Mouse (Mus musculus) MEL (cell line): Measurements from ENCODE around the gene Zzef1. TPM values are rescaled to one million over a fixed set of nuclear protein-coding genes. Genes with fewer than 3 reads are reported as not detected.

Experiments
- DNase-seq: peaks from one replicate; pipeline ENCODE4 v3.0.0; 2011; ENCODE audit warnings: low read depth, low spot score
- H3K27ac ChIP-seq: 2 replicates; pipeline ENCODE4 v1.5.1; 2012; ENCODE audit warnings: low read depth, mild to moderate bottlenecking, control low read depth, low read length, moderate library complexity; ENCODE audit not compliant: control insufficient read depth
- H3K27me3 ChIP-seq, 2 experiments: fragments of 150-350 bp in 1 of 2; sonication (generic) in 1 of 2; 2 replicates each; pipeline ENCODE4 v1.6.1; 2012; ENCODE audit warnings: low read length in 2 of 2, mild to moderate bottlenecking in 2 of 2, improper control_type of control experiment in 1 of 2, moderate library complexity in 1 of 2; ENCODE audit not compliant: insufficient read depth in 2 of 2, control insufficient read depth in 1 of 2
- H3K36me3 ChIP-seq, 2 experiments: 2 replicates each; pipeline ENCODE4 v1.6.1; 2012 to 2014; ENCODE audit warnings: low read length in 2 of 2, improper control_type of control experiment in 1 of 2, inconsistent platforms in 1 of 2, mild to moderate bottlenecking in 1 of 2; ENCODE audit not compliant: insufficient read depth in 2 of 2, control insufficient read depth in 1 of 2
- H3K4me1 ChIP-seq, 2 experiments: fragments of 150-350 bp in 1 of 2; sonication (generic) in 1 of 2; 2 replicates each; pipeline ENCODE4 v1.6.1; 2012; ENCODE audit warnings: low read length in 2 of 2, improper control_type of control experiment in 1 of 2, mild to moderate bottlenecking in 1 of 2; ENCODE audit not compliant: insufficient read depth in 2 of 2, control insufficient read depth in 1 of 2
- H3K4me3 ChIP-seq, 2 experiments: fragments of 150-350 bp in 1 of 2; sonication (generic) in 1 of 2; 2 replicates each; pipeline ENCODE4 v1.5.1; 2012; ENCODE audit warnings: low read depth in 2 of 2, low read length in 2 of 2, mild to moderate bottlenecking in 2 of 2, moderate library complexity in 2 of 2, control low read depth in 1 of 2, improper control_type of control experiment in 1 of 2; ENCODE audit not compliant: control insufficient read depth in 1 of 2, insufficient read depth in 1 of 2
- H3K79me2 ChIP-seq: 2 replicates; pipeline ENCODE4 v1.6.1; 2012; ENCODE audit warnings: mild to moderate bottlenecking, low read length, moderate library complexity; ENCODE audit not compliant: control insufficient read depth, poor library complexity, insufficient read depth
- H3K9ac ChIP-seq: 2 replicates; pipeline ENCODE4 v1.6.1; 2012; ENCODE audit warnings: low read depth, mild to moderate bottlenecking, control low read depth, low read length, moderate library complexity; ENCODE audit not compliant: control insufficient read depth, poor library complexity, severe bottlenecking
- H3K9me3 ChIP-seq: fragments of 150-350 bp; sonication (generic); replicated peaks from 2 replicates; pipeline ENCODE4 v1.6.1; 2012; ENCODE audit warnings: mild to moderate bottlenecking, low read length, improper control_type of control experiment, moderate library complexity; ENCODE audit not compliant: insufficient read depth
- CHD1 ChIP-seq: IDR thresholded peaks from 2 replicates; pipeline ENCODE4 v1.6.1; 2012; ENCODE audit warnings: low read depth, mild to moderate bottlenecking, inconsistent platforms, low read length, improper control_type of control experiment
- CHD2 ChIP-seq: IDR thresholded peaks from 2 replicates; pipeline ENCODE4 v1.6.1; 2011; ENCODE audit warnings: low read length, improper control_type of control experiment
- CTCF ChIP-seq, 3 experiments: IDR thresholded peaks in 2 of 3; conservative IDR thresholded peaks in 1 of 3; 2 replicates each; pipeline ENCODE4 v1.5.1; 2011 to 2012; ENCODE audit warnings: low read length in 3 of 3, low read depth in 2 of 3, mild to moderate bottlenecking in 2 of 3, improper control_type of control experiment in 1 of 3, inconsistent platforms in 1 of 3, mixed read lengths in 1 of 3, moderate library complexity in 1 of 3; ENCODE audit not compliant: control insufficient read depth in 1 of 3, insufficient read depth in 1 of 3, poor library complexity in 1 of 3, severe bottlenecking in 1 of 3
- E2F4 ChIP-seq: IDR thresholded peaks from 2 replicates; pipeline ENCODE4 v1.6.1; 2011; ENCODE audit warnings: low read depth, low read length, improper control_type of control experiment, borderline replicate concordance
- ELF1 ChIP-seq: IDR thresholded peaks from 2 replicates; pipeline ENCODE4 v1.6.1; 2014; ENCODE audit warnings: low read depth, mild to moderate bottlenecking, inconsistent platforms, low read length, improper control_type of control experiment, moderate library complexity
- EP300 ChIP-seq, 2 experiments: IDR thresholded peaks; 2 replicates each; pipeline ENCODE4 v1.6.1; 2011; ENCODE audit warnings: improper control_type of control experiment in 2 of 2, low read length in 2 of 2, low read depth in 1 of 2, mild to moderate bottlenecking in 1 of 2
- ETS1 ChIP-seq: IDR thresholded peaks from 2 replicates; pipeline ENCODE4 v1.6.1; 2012; ENCODE audit warnings: low read depth, mild to moderate bottlenecking, inconsistent platforms, low read length, improper control_type of control experiment, moderate library complexity
- GATA1 ChIP-seq: IDR thresholded peaks from 2 replicates; pipeline ENCODE4 v1.6.1; 2011; ENCODE audit warnings: low read depth, low read length, improper control_type of control experiment
- HCFC1 ChIP-seq: IDR thresholded peaks from 2 replicates; pipeline ENCODE4 v1.6.1; 2012; ENCODE audit warnings: low read depth, mild to moderate bottlenecking, inconsistent platforms, low read length, improper control_type of control experiment, moderate library complexity
- JUND ChIP-seq: IDR thresholded peaks from 2 replicates; pipeline ENCODE4 v1.6.1; 2011; ENCODE audit warnings: low read depth, mild to moderate bottlenecking, improper control_type of control experiment, low read length
- KAT2A ChIP-seq: conservative IDR thresholded peaks from 2 replicates; pipeline ENCODE4 v1.6.1; 2012; ENCODE audit warnings: low read depth, low read length, improper control_type of control experiment, inconsistent platforms
- MAFK ChIP-seq: IDR thresholded peaks from 2 replicates; pipeline ENCODE4 v1.6.1; 2011; ENCODE audit warnings: low read depth, mild to moderate bottlenecking, low read length, improper control_type of control experiment, borderline replicate concordance
- MAX ChIP-seq: IDR thresholded peaks from 2 replicates; pipeline ENCODE4 v1.6.1; 2011; ENCODE audit warnings: low read length, improper control_type of control experiment
- MAZ ChIP-seq: IDR thresholded peaks from 2 replicates; pipeline ENCODE4 v1.6.1; 2012; ENCODE audit warnings: low read depth, mild to moderate bottlenecking, inconsistent platforms, low read length, improper control_type of control experiment
- MEF2A ChIP-seq: IDR thresholded peaks from 2 replicates; pipeline ENCODE4 v1.6.1; 2014; ENCODE audit warnings: low read depth, mild to moderate bottlenecking, inconsistent platforms, low read length, improper control_type of control experiment; ENCODE audit not compliant: poor library complexity, insufficient replicate concordance, severe bottlenecking; ENCODE audit errors: extremely low read depth
- MXI1 ChIP-seq: IDR thresholded peaks from 2 replicates; pipeline ENCODE4 v1.6.1; 2011; ENCODE audit warnings: mild to moderate bottlenecking, low read depth, low read length, improper control_type of control experiment
- MYB ChIP-seq: IDR thresholded peaks from 2 replicates; pipeline ENCODE4 v1.6.1; 2011; ENCODE audit warnings: mild to moderate bottlenecking, low read depth, low read length, improper control_type of control experiment
- MYC ChIP-seq: IDR thresholded peaks from 2 replicates; pipeline ENCODE4 v1.6.1; 2011; ENCODE audit warnings: low read depth, mild to moderate bottlenecking, low read length, improper control_type of control experiment, moderate library complexity
- NRF1 ChIP-seq: IDR thresholded peaks from 2 replicates; pipeline ENCODE4 v1.6.1; 2014; ENCODE audit warnings: low read depth, mild to moderate bottlenecking, inconsistent platforms, low read length, improper control_type of control experiment, moderate library complexity; ENCODE audit not compliant: poor library complexity, insufficient read depth, severe bottlenecking
- POLR2AphosphoS5 ChIP-seq: IDR thresholded peaks from 2 replicates; pipeline ENCODE4 v1.6.1; 2012; ENCODE audit warnings: low read depth, borderline replicate concordance, mild to moderate bottlenecking, inconsistent platforms, low read length, moderate library complexity, mixed read lengths
- RAD21 ChIP-seq: IDR thresholded peaks from 2 replicates; pipeline ENCODE4 v1.6.1; 2011; ENCODE audit warnings: mild to moderate bottlenecking, low read depth, low read length, improper control_type of control experiment
- RCOR1 ChIP-seq: IDR thresholded peaks from 2 replicates; pipeline ENCODE4 v1.6.1; 2012; ENCODE audit warnings: low read depth, mild to moderate bottlenecking, inconsistent platforms, low read length, improper control_type of control experiment
- SIN3A ChIP-seq: IDR thresholded peaks from 2 replicates; pipeline ENCODE4 v1.6.1; 2012; ENCODE audit warnings: low read length, improper control_type of control experiment, inconsistent platforms
- TBP ChIP-seq: IDR thresholded peaks from 2 replicates; pipeline ENCODE4 v1.8.0; 2011; ENCODE audit warnings: low read depth, low read length, improper control_type of control experiment
- TCF12 ChIP-seq: IDR thresholded peaks from 2 replicates; pipeline ENCODE4 v1.6.1; 2014; ENCODE audit warnings: low read depth, mild to moderate bottlenecking, inconsistent platforms, low read length, improper control_type of control experiment, moderate library complexity
- UBTF ChIP-seq: IDR thresholded peaks from 2 replicates; pipeline ENCODE4 v1.6.1; 2012; ENCODE audit warnings: low read depth, mild to moderate bottlenecking, inconsistent platforms, low read length, improper control_type of control experiment, moderate library complexity, borderline replicate concordance; ENCODE audit not compliant: insufficient read depth
- ZC3H11A ChIP-seq: IDR thresholded peaks from 2 replicates; pipeline ENCODE4 v1.6.1; 2012; ENCODE audit warnings: low read depth, mild to moderate bottlenecking, inconsistent platforms, low read length, improper control_type of control experiment
- ZKSCAN1 ChIP-seq: IDR thresholded peaks from 2 replicates; pipeline ENCODE4 v1.6.1; 2012; ENCODE audit warnings: low read depth, mild to moderate bottlenecking, inconsistent platforms, low read length, improper control_type of control experiment, moderate library complexity
- ZNF384 ChIP-seq: IDR thresholded peaks from 2 replicates; pipeline ENCODE4 v1.6.1; 2012; ENCODE audit warnings: low read depth, mild to moderate bottlenecking, inconsistent platforms, low read length, improper control_type of control experiment
- polyA plus RNA-seq, 2 experiments: library from polyadenylated mRNA; stranded (reverse) in 1 of 2; unstranded in 1 of 2; fragments of >175 nt in 1 of 2; fragments of >200 nt in 1 of 2; gene quantifications; 2 replicates each; pipeline versions ENCODE4 v1.2.1 to v1.2.4; 2012; ENCODE audit warnings: low replicate concordance in 2 of 2, low read depth in 1 of 2; ENCODE audit not compliant: insufficient read length in 2 of 2, insufficient read depth in 1 of 2, missing spikeins in 1 of 2
- total RNA-seq: library from RNA; depleted of rRNA; stranded (reverse); fragments of 300-350 nt; gene quantifications from 2 replicates; pipeline ENCODE4 v1.2.3, GENCODE M21; 2012

The Zzef1 gene
- total and polyA plus RNA-seq, 3 experiments = 13.3 to 17.6 TPM; not detected in 1

- Histone ChIP-seq H3K4me1 (peaks cover 9 to 19% of the 10 kb centered on the region in 2 experiments), H3K9ac (peak overlapping the region; percentile 83), H3K9me3 (no peaks in the 10 kb centered on the region), H3K4me3 (peak overlapping the region; percentile 63 to 81), H3K36me3 (peaks cover 0 to 35% of the 10 kb centered on the region in 2 experiments; a peak in 3 of 4 replicates), H3K79me2 (peaks cover 31% of the 10 kb centered on the region), H3K27me3 (no peaks in the 10 kb centered on the region), H3K27ac (peak overlapping the region; percentile 63)
- DNase-seq = peak; percentile 80
- TF ChIP-seq MAFK (no peak), HCFC1 (peak; percentile 17; the same call in 1 of the 2 replicates), MXI1 (peak; percentile 71; the same call in 1 of the 2 replicates), CHD1 (0 out of 2 replicates have a peak, but pooled peaks have one; percentile 79), NRF1 (no peak), GATA1 (peak; percentile 29), SIN3A (peak; percentile 86), CTCF (IDR thresholded peaks at IDR 0.05 in 2 of 3, conservative IDR thresholded peaks at IDR 0.05 in 1 of 3; ENCODE audit: control insufficient read depth in 1 of 3, insufficient read depth in 1 of 3, low read depth in 2 of 3, low read length in 3 of 3, poor library complexity in 1 of 3, severe bottlenecking in 1 of 3) (no peak), MYC (peak; percentile 73), EP300 (IDR thresholded peaks at IDR 0.05; ENCODE audit: low read depth in 1 of 2, low read length in 2 of 2) (peak in 1 of 2 experiments; percentile 37; a peak in 1 of 4 replicates), ZNF384 (peak; percentile 50), ELF1 (no peak), TBP (peak; percentile 65), POLR2AphosphoS5 (no peak), ETS1 (no peak)
Measured at GRCm38 (mm10) chr11:72796773-72797338, 830 bp downstream of the Zzef1 start.

GRCm38 (mm10) chr11:72798112-72798511 lies 2.1 kb downstream of the Zzef1 start:
- H3K36me3 ChIP-seq = peaks cover 0 to 33% of the 10 kb centered on the region in 2 experiments; a peak in 3 of 4 replicates
- H3K4me1 ChIP-seq = peaks cover 6 to 15% of the 10 kb centered on the region in 2 experiments
- H3K79me2 ChIP-seq = peaks cover 37% of the 10 kb centered on the region
- peak overlapping the region in 1 of 2 experiments; percentile 4; a peak in 1 of 4 replicates for H3K4me3 ChIP-seq
- H3K27me3 ChIP-seq = no peaks in the 10 kb centered on the region
- H3K9me3 ChIP-seq = no peaks in the 10 kb centered on the region
- DNase-seq = peak; percentile 63
- H3K9ac ChIP-seq = peak overlapping the region; percentile 16; the same call in 1 of the 2 replicates
- peak overlapping the region; percentile 11; the same call in 1 of the 2 replicates for H3K27ac ChIP-seq
- TF ChIP-seq GATA1 (no peak), MAZ (no peak), E2F4 (no peak), CHD2 (no peak), MYB (peak; percentile 53; the same call in 1 of the 2 replicates), MAFK (no peak), RAD21 (no peak), ZC3H11A (no peak), SIN3A (peak; percentile 56; the same call in 1 of the 2 replicates), TBP (no peak), ETS1 (peak; percentile 36; the same call in 1 of the 2 replicates), MEF2A (no peak), HCFC1 (no peak), RCOR1 (0 out of 2 replicates have a peak, but pooled peaks have one; percentile 12), EP300 (IDR thresholded peaks at IDR 0.05; ENCODE audit: low read depth in 1 of 2, low read length in 2 of 2) (peak; percentile 73 to 88), JUND (no peak), ZKSCAN1 (no peak), MAX (no peak), UBTF (no peak), TCF12 (peak; percentile 53; the same call in 1 of the 2 replicates), KAT2A (no peak)
